Mouse (Mus musculus) hindbrain, embryonic 13.5 days (tissue): ENCODE measurements at regions not wholly inside any gene's neighbourhood (a gene's known extent, or its start where the extent isn't known, plus 50 kb on each side); places are given as distances from the start of the nearest gene placed in this dataset.
"Not testable (repeated sequence)": the region's sequence is repeated elsewhere in the genome, so short reads cannot be mapped to it uniquely, and the experiment has no call there.

Source experiments
- ATAC-seq: fragments of 200-750 bp; cut with Nextera tagmentation; 2 replicates; pipeline ENCODE4 v1.8.0; 2017; ENCODE audit warnings: moderate TSS enrichment; ENCODE audit not compliant: low FRiP score
- H3K27ac ChIP-seq: fragments of 300-500 bp; sonication (generic); 2 replicates; pipeline ENCODE4 v1.5.1; 2015; ENCODE audit warnings: inconsistent platforms, mild to moderate bottlenecking, moderate library complexity
- H3K27me3 ChIP-seq: fragments of 300-500 bp; sonication (generic); 2 replicates; pipeline ENCODE4 v1.6.1; 2015; ENCODE audit warnings: mild to moderate bottlenecking, inconsistent platforms
- H3K36me3 ChIP-seq: fragments of 300-500 bp; sonication (generic); 2 replicates; pipeline ENCODE4 v1.6.1; 2015; ENCODE audit warnings: mild to moderate bottlenecking, inconsistent platforms
- H3K4me1 ChIP-seq: fragments of 300-500 bp; sonication (generic); replicated peaks from 2 replicates; pipeline ENCODE4 v1.6.1; 2015; ENCODE audit warnings: inconsistent platforms
- H3K4me2 ChIP-seq: fragments of 300-500 bp; sonication (generic); 2 replicates; pipeline ENCODE4 v1.6.1; 2015; ENCODE audit warnings: inconsistent platforms, mild to moderate bottlenecking, moderate library complexity
- H3K4me3 ChIP-seq: fragments of 300-500 bp; sonication (generic); 2 replicates; pipeline ENCODE4 v1.5.1; 2015; ENCODE audit warnings: mild to moderate bottlenecking, inconsistent platforms
- H3K9ac ChIP-seq: fragments of 300-500 bp; sonication (generic); 2 replicates; pipeline ENCODE4 v1.6.1; 2015; ENCODE audit warnings: mild to moderate bottlenecking, inconsistent platforms
- H3K9me3 ChIP-seq: fragments of 300-500 bp; sonication (generic); 2 replicates; pipeline ENCODE4 v1.6.1; 2016; ENCODE audit warnings: inconsistent platforms
- WGBS: fragments of 180-500 bp; shearing (Covaris S2); methylation state at CpG from one replicate; pipeline ENCODE4 v1.1.7; 2015; 5-methylcytosine and 5-hydroxymethylcytosine counted together

GRCm38 (mm10) chr12:23325756-23326155 lies 454.3 kb downstream of the Gm10330 start:
- not testable (repeated sequence) for H3K4me2 ChIP-seq, H3K27me3 ChIP-seq, H3K9ac ChIP-seq, H3K36me3 ChIP-seq, H3K4me1 ChIP-seq, H3K9me3 ChIP-seq, H3K27ac ChIP-seq, ATAC-seq, H3K4me3 ChIP-seq
- 26% methylated on average over 2 of the region's 2 CpGs for WGBS

- WGBS: under 1% methylated on average over 28 of the region's 38 CpGs
- peak; percentile 81 for ATAC-seq
Observed at GRCm38 (mm10) chr12:23315186-23315585, 464.9 kb downstream of the Gm10330 start.

More at GRCm38 (mm10) chr12:23315186-23315585, 464.9 kb downstream of the Gm10330 start:
- not testable (repeated sequence) for H3K36me3 ChIP-seq, H3K9me3 ChIP-seq, H3K4me1 ChIP-seq, H3K27me3 ChIP-seq, H3K9ac ChIP-seq, H3K27ac ChIP-seq
- H3K4me2 ChIP-seq: peak overlapping the region; percentile 45
- peak overlapping the region; percentile 38 for H3K4me3 ChIP-seq
